Mouse (Mus musculus) kidney, postnatal 10 days (tissue): ENCODE measurements around the gene App.

Experiments used
- DNase-seq: peaks from one replicate; pipeline ENCODE4 v3.0.0; 2021; ENCODE audit warnings: mixed read lengths

Gene App

DNA sequence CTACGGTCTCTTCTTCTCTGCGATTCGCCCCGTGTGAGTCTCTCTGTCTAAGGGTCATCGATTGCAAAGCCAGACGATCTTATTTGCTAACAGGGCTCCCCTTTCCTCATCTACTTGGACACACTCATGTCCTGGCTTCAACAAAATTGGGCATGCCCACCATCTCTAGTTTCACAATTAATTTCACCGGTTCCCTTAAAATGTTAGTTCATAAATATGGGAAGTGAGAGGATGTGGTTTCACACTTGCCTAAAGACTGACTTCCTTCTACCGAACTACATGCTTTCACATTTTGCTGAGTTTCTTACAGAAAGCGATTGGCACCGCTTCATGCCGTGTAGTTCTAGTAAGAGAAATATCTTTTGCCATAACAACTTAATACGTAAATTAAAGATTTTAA, 101.8 kb downstream of the App start:
- DNase-seq: no peak

DNA sequence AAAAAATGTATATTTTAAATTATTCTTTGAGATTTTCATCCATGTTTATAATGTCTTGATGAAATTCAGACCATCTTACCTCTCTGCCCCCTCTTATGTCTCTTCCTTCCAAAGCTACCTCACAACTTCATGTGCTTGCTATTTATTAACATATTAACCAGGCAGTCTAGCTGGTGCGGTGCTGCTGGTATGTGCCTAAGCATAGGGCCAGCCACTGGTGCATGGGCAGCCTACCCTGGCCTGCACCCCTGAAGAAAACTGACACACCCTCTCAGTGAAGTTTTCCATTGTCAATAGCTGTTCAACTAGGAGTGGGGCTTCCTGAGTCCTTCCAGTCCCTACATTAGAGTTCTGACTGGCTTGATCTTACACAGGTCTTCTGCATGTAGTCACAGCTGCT, 102.3 kb downstream of the App start:
- DNase-seq: peak; percentile 51

DNA sequence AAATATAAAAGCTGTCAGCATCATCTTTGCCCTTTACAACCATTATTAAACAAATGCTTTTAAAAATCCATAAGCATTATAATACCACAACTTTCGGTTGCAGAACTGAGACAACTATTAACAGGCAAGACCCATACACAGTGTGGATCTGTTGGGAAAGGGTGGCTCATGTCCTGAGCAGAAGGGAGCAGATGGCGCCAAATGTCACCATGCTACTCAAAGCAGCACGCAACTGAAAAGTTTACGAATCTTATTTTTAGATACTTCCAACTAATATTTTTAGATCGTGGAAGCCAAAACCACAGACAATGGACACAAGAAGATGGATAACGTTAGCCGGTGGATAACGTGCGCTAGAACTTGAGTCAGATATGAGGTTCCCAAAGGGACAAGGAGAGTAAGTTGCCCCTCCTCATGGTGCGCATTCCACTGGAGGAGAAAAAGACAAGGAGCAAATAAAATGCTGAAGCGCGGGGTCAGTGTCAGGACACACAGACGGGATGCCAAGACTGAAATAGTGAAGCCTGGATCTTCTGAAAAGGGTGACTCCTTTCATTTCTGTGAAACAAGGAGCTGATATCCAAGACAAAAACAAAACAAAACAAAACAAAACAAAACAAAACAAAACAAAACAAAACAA, 106.2 kb downstream of the App start:
- peak; percentile 20 for DNase-seq

DNA sequence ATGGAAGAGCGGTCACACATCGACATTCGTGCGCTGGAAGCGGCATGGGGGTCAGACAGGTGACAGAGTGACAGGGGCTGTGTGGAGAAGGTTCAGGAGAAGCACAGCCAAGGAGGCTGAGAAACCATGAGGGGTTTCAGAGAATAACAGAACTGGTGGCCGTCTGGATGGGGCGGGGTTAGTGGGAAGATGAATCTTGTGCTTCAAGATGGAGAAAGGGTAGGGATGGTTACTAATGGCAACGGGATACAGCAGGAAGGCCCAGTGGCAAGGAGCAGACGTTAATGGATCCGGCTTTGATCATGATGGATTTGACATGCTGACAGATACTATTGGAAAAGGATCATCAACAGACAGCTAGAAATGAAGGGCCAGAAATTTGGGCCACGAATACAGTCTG, 107.3 kb downstream of the App start:
- no peak for DNase-seq

DNA sequence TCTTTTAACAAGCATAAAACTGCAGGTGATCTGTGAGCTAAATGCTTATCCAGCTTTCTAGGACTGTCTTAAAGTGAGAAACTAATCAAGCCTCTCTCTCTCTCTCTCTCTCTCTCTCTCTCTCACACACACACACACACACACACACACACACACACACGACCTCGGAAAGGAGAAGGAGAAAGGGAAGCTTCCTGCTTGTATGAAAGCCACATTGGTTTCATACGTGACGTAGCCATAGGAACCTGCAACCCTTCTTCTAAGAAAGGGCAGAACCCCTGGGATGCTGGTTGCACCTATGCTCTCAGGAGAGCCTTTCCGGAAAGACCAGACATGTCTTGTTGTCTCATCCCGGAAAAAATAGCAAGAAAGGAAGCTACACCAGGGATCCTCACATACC, 108.8 kb downstream of the App start:
- DNase-seq: no peak

DNA sequence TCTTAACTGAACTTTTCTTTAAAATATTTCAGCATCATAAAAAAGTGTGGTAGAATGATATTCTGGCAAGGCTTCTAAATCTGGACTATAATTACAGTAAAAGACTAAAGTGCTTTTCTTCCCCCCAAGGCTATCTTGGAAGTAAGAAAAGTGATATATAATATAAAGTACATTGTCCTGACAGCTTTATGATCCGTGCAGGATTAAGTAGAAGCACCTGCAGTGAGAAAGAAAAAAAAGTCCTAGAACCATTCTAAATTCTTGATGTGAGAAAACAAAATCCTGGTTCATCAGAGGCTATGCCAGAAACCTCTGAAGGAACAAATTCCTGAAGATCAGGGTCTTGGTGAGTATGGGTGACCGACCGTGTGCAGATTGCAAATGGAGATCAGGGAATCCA, 110.8 kb downstream of the App start:
- no peak for DNase-seq

DNA sequence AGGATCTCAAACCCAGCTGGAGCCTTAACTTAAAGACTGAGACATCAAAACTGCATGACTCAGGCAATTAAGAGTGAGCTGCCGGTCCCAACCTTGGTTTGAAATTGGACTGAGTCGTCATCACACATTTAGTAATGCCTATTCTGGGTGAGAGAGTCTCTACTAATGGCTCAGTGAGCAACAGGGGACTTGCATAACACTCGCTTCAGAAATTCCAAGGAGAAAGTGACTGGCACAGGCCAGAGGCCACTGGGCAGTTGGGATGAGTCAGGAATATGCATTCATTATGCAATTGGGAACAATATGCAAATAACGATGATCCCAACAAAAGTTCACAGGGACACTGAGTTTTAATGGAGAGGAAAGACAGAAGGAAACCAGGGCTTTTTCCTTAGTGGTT, 111.8 kb downstream of the App start:
- no peak for DNase-seq

DNA sequence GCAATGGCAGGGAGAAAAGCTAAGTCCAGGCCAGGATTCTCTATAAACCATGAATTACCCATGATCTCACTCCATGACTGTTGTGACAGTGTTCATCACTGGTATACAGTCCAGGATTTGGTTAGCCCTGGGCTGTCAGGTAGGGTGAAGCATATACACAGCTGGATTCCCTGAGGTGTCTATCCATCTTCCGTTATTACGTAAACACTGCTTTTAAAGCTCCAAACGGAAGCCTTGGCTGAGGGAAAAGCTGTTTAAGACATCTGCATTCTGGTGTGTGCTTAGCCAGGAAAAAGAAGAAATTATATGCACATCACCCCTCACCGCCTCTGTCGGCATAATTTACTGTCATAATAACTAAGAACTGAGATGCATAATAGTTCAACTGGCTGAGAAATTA, 115.4 kb downstream of the App start:
- peak; percentile 16 for DNase-seq

DNA sequence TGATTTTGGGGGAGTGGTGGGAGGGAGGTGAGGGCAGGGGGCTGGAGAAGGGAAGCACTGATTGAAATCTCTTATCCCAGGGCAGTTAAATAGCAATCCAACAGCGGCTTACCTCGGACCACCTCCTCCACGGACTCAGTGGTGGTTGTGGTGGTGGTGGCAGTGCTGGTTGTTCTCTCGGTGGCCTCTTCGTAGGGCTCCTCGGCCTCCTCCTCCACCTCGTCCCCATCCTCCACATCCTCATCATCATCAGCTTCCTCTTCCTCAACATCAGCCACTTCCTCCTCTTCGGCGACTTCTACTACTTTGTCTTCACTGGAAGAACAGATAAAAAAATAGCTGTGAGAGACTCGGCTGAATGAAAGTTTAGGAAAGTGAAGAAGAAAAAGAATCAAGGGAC, 117.4 kb downstream of the App start:
- no peak for DNase-seq

DNA sequence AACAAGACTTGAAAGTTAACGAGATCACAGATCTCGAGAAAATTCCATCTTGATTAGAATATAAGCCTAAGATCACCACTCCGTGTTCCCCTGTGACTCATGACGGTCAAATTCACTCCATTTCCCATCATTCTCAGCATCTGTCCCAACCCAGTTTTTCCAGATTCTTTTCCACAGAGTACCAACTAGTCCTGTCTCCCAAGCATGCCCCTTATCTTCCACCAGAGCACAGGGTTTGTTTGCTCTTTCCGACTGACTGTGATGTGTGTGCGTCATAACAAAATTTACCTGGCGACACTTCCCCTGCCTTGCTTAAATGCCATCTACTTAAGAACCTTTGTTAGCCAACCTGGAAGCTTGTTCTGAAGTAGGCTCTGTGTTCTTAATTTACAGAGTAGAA, 119.6 kb downstream of the App start:
- no peak for DNase-seq

DNA sequence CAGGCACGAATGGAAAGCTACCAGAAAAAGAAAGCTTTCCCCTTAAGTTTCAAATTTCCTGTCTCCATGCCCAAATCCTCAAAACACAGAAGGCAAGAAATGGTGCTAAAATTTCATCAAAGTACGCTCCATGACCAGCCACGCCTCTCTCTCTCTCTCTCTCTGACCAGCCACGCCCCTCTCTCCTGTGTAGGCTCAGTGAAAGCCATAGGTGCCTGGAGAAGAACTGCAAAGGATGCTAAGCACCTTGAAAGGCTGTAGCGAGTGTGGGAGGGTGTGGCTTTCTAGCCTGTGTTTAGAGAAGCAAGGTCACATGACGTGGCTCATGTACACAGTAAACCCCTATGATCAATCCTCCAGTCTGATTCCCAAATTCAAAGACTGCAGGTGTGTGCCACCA, 126.3 kb downstream of the App start:
- no peak for DNase-seq

DNA sequence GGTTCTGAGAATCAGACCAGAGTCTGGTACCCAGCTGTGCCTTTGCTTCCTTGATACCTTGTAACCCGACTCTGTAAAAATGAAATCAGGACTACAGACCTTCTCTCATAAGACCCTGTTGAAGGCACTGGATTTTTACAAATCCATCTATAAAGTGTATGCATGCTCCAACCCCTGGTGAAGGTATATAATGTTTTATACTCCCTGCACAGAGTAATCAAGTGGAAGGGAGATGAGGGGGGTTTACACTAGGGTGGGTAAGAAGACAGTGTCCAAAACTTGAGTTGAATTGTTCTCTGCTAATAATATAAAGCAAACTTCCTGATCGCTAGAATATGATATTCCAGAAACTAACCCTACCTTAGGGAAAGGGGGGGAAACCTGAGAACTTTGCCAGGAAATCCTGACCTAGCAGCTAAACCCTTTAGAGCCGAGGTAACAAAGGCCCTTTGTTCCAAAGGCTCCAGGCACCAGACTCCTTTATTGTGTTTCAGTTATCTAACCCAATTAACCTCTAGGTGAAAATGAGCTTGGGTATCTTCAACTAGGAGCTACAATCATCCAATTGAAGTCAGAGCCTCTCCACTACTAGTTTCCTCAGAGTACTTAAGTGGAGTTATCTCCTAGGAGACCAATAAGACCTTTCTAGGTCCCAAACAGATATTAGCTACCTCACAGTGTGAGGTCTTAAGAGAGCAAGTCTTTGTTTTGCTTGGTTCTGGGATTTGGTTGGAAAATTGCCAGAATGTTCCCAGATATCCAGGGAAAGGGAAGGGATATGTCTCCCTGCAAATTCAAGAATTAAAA, 132.2 kb downstream of the App start:
- DNase-seq: no peak

DNA sequence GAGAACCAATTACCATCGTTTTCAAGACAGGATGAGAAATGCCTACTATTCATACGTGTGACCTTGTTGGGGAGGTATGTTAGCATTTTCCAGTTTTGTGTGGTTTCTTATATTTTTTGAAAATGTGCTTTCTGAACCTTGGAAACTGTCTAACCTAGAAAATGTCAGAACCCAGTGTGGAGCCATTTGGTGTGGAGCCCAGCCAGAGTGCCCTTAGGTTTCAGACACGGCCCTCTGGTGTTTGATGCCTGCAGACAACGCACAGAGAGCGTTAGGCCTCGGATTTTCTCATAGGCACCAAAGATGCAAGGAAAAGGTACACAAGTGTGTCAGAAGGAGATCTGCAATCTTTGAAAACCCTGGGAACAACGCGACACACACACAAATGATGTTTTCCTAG, 134.8 kb downstream of the App start:
- no peak for DNase-seq

DNA sequence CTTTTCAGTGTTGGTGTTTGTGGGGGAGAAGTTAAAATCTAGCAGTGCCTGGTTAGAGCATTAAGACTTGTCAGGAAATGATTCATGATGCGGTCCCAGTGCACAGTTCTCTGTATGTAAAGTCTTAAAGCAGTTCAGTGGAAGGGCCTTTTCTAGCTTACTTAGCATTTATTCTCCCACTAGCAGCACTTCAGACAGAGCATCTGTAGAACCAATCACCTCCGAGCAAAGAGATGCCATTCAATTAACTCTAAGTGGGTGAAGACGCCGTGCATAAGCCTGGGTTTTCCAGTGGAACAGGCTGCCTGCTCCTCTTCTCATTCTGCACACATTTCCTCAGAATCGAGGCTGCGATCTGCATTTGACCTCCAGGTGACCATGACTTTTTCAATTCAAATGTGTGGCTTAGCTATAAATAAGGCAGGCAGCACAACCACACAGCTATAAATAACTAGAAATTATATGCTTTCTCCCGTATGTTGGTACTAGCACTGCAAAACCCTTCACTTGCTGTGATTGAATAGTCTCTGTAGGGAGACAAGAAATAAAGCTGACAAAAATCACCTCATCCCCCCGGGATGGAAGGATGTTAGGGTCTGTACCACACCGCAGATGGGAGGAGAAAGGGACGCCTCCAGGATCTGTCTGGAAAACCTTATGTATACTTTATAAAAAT, 135.5 kb downstream of the App start:
- DNase-seq: no peak

DNA sequence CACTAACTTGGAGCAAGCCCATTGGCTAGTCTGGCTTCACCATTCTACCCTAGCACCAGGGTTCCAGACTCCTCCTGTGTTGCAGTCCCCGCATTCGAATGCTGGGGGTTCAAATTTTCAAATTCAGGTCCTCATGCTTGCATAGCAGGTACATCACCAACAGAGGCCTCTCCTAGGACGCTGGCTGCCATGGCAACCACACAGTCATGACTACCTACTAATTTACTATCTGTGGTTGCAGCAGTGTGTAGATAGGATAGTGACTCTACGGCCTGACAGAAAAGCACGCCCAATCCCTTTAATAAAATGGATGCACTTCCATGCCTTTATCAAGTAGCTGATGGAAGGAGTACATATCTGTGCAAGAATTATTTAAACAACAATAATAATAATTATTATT, 137.8 kb downstream of the App start:
- DNase-seq: no peak

DNA sequence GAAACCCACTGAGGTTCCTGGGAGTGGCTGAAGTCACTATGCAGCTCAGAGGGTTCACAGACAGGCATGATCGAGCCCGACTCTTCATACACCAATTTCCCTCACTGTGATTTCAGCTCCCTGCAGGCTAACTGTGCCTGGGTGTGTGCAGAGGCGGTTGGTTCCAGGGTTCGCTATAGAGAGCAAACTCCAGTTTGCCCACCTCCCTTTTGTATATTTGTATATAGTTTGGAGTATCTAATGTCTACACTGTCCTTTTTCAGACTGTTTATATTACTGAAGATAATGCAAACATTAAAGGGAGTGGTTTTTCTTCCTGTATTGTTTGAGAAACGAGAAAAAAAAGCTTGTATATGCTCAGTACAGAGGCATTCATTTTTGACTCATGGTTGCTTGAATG, 139.8 kb downstream of the App start:
- DNase-seq: no peak

DNA sequence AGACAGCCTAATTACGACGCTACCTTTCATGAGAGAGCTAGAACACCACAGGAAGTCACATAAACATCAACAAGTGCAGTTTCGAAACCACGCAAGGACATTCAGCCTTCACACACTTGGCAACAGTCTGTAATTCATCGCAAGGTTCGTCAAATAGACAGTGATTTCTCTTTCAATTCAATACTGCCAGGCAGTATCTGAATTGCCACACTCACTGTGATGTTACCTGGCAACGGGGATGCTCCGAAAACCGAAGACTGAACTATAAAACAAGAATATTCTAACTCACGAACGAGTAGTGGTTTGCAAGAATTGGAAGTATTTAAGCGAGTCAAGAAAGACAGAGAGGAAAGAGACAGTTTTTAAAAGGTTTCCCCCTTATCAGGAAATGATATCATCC, 142.8 kb downstream of the App start:
- DNase-seq: no peak

DNA sequence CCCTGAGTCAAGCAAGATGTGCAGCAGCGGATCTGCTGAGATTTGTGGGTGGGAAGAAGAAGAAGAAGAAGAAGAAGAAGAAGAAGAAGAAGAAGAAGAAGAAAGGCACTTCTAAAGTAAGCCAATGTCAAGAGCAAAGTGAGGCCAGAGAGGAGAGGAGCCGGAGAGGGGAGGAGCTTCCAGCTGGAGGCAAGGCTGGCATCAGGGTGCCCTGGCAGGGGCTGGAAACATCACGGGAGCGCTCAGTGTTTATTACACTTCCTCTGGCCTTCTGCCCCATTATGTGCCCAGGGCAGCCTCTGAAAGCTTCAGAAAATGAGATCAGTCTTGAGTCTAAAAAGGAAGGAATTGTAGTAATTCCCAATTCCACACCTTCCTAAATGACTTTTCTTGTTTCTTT, 145.2 kb downstream of the App start:
- no peak for DNase-seq

DNA sequence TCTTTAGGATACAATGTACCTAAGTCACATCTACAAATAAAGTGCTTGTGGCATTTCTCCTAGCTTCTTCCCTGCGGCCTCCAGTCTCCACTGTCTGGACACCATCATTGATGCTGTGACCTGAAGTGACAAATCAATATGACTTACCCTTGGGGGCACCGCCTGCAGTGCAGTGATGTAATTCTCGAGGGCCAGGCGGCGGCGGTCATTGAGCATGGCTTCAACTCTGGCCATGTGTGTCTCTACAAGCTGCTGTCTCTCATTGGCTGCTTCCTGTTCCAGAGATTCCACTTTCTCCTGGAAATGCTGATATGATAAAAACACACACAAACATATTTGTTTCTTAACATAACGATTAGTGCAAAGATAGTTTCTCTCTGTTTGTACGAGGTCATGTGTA, 148.9 kb downstream of the App start:
- DNase-seq: no peak

DNA sequence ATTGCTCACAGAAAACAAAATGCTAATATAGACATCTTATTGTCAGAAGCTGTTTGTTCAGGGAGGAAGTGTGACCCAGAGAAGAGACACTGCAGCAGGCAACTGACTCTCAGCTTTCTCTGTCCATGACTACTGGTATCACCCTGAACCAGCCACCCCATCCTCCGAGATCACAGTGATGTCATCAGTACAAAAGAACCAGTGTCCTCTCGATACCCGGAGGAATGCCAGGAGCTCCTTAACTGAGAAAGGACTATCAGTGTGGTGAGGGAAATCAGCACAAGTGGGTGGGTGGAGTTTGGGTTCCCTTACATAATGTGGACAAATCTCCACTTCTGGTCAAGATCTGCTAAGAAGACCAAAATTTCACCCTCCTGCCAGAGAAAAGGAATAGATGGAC, 150.5 kb downstream of the App start:
- DNase-seq: no peak

DNA sequence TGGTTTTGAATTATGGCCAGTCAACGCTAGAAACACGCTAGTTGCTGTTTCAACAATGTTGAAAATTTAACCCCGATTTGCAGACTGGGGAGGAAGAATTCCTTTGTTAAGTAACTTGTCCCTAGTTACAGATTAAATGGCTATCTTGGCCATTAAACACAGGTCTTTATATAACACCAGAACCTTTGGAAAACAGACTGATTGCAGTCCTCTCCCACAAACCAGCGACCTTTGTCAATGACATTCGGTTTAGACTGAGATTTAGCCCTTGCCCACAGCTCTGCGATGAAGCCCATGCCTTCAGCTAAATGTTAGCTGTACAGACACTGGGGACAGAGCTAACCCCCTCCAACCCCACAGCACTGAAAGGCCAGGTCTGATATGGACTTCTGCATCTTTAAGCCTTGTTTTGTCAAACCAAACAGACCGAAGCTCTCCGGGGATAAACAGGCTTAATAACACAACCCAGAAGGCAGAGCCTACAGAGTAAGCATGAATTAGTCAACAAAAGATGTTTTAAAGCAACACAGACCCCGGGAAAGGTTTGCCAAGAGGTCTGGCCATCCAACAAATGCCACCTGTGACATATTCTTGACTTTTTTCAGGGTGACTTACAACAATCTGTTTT, 152.8 kb downstream of the App start:
- peak; percentile 38 for DNase-seq

DNA sequence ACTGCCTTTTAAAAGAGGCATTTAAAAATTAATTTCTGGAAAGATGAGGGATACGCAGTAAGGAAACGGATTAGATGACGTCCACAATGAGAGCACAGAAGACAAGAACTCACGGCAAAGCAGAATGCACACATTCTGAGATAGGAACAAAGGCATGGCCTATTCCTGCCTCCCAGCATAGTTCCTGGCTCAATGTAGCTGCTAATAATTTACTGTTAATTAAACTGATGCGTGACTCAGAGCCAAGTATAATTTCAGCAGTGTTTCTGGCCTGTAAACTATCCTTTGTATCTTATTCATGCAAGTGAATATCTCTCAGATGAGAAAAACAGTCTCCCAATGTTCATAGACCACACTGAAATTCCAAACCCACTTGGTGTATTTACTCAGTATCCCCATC, 154.3 kb downstream of the App start:
- no peak for DNase-seq

DNA sequence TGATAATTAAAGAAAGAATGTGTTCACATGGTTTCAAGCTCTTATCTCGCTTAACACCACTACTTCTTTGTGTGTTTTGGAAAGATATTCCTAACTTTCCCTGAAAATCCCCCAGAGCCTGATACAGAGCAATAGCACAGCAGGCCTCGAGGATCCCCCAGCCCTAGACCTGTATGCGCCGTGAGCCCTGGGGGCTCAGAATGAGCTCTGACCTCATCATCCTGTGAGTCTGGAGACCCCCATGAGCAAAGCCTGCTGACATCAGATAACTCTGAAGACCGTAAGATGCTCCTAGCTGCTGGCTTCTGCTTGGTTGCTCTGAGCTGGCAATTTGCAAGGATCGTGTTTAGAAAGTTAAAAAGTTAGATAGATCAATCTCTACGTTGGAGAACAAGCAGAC, 155.7 kb downstream of the App start:
- no peak for DNase-seq

DNA sequence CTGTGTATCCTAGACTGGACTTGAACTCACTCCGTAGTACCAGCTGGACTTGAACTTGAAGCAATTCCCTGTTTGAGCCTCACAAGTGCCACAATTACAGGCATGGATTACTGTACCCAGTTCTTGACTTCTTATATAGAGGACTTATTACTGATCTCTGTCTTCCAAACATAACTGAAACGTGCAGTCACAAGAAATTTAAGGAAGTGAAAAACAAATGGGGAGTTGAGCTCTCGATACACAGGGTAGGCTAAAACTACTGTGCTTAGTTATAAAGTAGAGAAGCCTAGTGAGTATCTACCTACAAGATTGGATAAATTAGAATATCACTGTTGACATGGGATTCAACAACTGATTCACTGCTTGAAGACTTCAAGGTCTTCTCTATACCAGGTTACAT, 160.9 kb downstream of the App start:
- no peak for DNase-seq
